Mouse (Mus musculus) CH12.LX (cell line): ENCODE data around the gene Fthl17b.
"Not testable (repeated sequence)": the region's sequence is repeated elsewhere in the genome, so short reads cannot be mapped to it uniquely, and the experiment has no call there.

Experiments used
- CTCF ChIP-seq, 2 experiments: IDR thresholded peaks in 1 of 2; conservative IDR thresholded peaks in 1 of 2; 2 replicates each; pipeline ENCODE4 v1.5.1; 2011 to 2012; ENCODE audit warnings: low read depth in 2 of 2, low read length in 2 of 2, improper control_type of control experiment in 1 of 2, inconsistent platforms in 1 of 2, mild to moderate bottlenecking in 1 of 2, moderate library complexity in 1 of 2
- EP300 ChIP-seq: IDR thresholded peaks from 2 replicates; pipeline ENCODE4 v1.6.1; 2011; ENCODE audit warnings: low read length, improper control_type of control experiment
- GABPA ChIP-seq: IDR thresholded peaks from 2 replicates; pipeline ENCODE4 v1.6.1; 2012; ENCODE audit warnings: low read depth, low read length, improper control_type of control experiment, inconsistent platforms; ENCODE audit not compliant: insufficient replicate concordance
- JUN ChIP-seq: IDR thresholded peaks from 2 replicates; pipeline ENCODE4 v1.6.1; 2011; ENCODE audit warnings: low read depth, mild to moderate bottlenecking, low read length, improper control_type of control experiment, moderate library complexity; ENCODE audit not compliant: insufficient read depth
- NELFE ChIP-seq: IDR thresholded peaks from 2 replicates; pipeline ENCODE4 v1.6.1; 2011; ENCODE audit warnings: low read depth, low read length, improper control_type of control experiment
- POLR2A ChIP-seq: IDR thresholded peaks from 2 replicates; pipeline ENCODE4 v1.6.1; 2011; ENCODE audit warnings: low read depth, mild to moderate bottlenecking, improper control_type of control experiment, low read length

DNA sequence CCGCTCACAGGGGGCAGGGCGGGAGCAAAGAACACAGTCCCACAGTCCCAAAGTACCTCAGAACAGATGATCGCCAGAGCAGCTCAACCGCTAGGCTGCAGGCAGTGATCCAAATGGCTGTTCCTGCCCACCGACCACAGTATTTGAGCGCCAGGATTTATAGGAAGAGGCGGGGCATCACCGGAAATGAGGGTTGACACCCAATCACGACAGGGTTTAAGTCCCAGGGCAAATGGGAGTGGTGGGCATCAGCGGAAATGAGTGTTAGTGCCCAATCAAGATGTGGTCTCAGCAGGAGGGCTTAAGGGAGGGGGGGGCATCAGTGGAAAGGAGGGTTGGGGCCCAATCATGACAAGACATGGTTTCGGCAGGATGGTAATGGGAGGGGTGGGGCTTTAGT is 13.7 kb upstream of the Fthl17b start, which contains the start of gene Fthl17c:
- TF ChIP-seq CTCF (conservative IDR thresholded peaks at IDR 0.05 in 1 of 2, IDR thresholded peaks at IDR 0.05 in 1 of 2; ENCODE audit: low read depth in 2 of 2, low read length in 2 of 2); JUN; EP300; POLR2A; NELFE; GABPA: not testable (repeated sequence)
